Mouse (Mus musculus) urinary bladder, postnatal 10 days (tissue): ENCODE data around the gene Pcdh9.

Experiments
- DNase-seq: peaks from one replicate; pipeline ENCODE4 v3.0.0; 2022; ENCODE audit warnings: low spot score

Gene Pcdh9

GRCm38 (mm10) chr14:93786234-93786633, 104.2 kb downstream of the Pcdh9 start:
- no peak for DNase-seq

DNA sequence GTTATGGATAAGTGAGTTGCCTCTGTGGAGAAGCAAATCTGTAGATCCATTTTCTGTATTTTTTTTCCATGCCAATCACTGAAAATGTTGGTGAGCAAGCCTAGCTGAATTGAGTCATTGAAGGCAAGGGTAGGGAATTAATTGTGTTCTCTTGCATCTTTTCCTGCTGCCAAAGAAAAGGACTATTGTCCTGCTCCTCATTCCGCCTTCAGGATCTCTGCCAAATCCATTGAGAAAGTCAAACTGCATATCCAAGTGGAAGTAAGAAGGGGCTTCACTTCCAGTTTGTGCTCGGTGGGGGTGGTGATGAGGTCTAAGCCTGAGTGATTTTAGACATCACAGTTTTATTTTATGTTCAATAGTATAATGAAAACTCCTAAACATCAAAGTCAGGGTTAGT, 105.4 kb downstream of the Pcdh9 start:
- no peak for DNase-seq

DNA sequence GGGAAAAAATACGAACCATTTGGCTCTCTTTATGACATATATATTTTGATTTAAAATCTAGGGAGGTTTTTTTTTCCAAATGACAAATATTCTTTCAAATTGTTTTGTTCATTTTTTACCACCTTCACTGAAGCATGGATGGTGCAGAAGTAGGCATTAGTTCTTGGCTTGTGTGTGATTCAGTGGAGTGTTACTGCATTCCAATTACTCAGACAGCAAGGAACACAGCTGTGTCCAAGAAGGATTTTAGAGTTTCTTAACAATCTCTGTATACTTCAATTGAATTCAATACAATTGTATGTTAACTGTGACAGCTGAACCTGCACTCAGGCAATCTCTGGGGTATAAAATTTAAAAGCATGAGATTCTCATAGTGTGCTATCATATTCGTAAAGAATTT, 127.6 kb downstream of the Pcdh9 start:
- no peak for DNase-seq

- no peak for DNase-seq
These were observed 156.3 kb downstream of the Pcdh9 start for GRCm38 (mm10) chr14:93734077-93734673.

DNA sequence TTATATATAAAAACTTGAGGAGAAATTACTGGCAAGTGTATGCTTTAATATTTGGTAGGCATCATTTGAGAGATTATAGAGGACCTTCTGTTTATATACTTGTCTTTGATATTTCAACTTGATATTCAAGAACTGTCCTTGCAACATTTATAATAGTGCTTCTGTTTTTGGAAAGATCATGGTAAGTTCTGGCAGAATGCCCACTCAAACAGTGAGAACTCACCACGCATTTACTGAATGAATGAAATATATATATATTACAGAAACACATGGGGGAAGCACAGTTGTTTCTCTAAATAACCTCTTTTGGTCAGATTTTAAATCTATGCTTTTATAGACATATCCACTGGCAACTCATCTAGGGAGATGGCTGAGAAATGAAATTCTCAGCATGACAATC, 164.7 kb downstream of the Pcdh9 start:
- no peak for DNase-seq

DNA sequence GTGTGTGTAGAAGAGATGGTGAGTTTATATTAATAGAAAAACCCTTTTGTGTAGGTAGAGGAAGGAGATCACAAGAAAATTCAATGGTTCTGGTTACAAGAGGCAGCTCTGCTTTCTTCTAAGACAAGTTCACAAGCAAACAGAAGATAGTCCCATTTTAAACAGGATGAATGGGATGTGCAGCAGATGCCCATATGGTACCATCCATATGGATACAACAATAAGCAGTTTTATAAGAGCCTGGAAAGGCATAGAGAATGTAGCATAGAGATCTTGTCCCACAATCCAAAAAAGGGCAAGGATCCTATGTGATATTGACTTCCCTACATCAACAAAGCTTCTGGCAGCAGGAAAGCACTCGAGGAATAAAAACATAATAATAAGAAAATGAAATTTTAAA, 171.3 kb downstream of the Pcdh9 start:
- no peak for DNase-seq

DNA sequence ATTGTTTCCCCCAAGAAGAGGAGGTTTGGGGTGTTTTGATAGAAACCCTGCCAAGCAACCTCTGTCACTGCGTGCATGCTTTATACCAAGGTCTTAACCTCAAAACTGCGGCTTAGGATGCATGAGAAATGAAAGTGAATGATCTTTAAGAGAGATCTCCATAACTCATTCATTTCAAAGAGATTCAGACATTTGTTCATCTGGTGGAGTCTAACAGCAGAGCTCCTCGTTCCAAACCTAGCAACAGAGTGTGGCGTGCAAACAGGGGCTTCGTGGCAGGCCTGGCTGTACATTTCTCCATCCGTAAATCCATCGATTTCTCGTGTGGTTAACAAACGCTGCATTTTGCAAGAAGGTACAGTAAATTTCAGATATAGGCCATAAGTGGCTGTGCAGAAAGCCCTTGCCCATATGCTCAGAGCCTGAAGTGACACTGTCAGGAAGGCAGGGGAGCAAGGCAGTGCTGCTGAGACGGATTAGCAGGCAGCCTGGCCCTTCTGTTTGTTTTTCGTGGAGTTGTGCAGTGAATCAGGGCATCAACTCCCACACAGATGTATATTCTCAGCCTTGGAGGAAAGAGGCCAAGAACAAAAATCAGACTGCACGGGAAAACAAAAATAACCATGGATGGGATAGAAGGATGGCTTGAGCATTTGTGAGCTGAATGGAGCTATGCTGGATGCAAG, 177.1 kb downstream of the Pcdh9 start:
- no peak for DNase-seq

DNA sequence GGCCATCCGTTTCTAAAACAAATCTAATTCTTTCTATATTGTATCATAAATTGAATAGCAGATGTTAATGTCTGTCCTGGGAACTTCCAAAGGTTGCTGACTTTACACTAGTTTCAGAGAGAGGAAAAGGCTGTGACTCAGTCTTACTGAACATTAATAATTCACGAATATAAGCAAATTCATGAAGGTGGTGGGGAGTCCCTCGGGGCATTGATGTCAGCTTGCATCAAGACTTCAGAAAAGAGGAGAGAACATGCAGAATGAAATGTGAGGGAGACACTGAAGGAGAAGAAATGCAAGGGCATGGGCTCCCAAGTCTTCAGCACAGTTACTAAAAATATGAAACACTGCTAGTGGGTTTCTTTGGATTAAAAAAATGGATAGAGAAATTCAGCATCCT, 181.8 kb downstream of the Pcdh9 start:
- no peak for DNase-seq

DNA sequence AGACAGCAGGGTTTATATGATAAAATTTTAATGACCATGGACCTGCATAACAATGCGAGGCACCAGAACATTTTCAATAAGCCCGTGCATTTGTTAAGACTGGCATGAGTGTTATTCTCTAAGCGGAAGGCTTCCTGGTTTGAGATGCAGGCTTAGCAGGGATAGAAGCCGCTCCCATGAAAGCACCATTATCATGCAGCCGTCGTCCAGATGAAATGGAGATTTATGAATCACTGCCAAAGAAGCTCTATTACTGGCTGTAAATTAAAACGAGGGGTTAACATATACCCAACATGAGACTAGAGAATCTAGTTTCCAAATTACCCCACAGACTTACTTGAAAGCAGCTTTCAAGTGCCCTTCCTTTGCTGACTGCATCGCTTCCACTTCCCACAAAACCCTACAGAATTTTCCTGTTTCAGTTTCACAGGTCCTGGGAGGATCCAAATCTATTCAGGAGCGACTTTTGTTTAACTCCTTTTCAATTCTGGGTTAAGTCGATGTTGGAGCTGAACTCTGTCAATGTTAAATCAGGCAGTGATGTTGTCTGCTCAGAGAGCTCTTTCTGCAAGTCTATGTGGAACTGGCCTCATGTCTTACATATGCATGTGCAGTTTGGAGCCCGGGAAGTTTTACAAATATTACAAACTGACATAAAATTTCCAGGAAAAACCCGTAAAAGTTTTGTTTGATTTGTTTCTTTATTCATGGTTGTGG, 188.9 kb downstream of the Pcdh9 start:
- no peak for DNase-seq

DNA sequence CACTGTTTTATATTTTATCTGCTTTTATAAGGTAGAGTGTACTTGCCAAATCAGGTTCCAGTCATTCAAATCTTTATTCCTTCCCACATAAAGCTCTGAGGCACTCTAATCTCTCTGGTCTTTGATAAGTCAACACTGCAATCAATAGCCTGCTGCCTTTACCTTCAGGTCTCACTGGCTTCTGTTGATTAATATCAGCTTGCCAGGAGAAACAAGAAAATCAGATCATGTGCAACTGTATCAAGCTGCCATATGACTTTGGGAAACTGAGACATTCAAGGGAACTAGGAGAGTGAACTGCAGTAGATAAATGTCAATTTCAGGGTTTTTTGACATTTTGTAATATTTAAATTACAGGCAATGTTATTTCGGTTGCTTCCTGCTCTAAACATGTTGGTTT, 189.6 kb downstream of the Pcdh9 start:
- DNase-seq: no peak

- DNase-seq: no peak
These were observed 205.8 kb downstream of the Pcdh9 start for GRCm38 (mm10) chr14:93684641-93685040.

DNA sequence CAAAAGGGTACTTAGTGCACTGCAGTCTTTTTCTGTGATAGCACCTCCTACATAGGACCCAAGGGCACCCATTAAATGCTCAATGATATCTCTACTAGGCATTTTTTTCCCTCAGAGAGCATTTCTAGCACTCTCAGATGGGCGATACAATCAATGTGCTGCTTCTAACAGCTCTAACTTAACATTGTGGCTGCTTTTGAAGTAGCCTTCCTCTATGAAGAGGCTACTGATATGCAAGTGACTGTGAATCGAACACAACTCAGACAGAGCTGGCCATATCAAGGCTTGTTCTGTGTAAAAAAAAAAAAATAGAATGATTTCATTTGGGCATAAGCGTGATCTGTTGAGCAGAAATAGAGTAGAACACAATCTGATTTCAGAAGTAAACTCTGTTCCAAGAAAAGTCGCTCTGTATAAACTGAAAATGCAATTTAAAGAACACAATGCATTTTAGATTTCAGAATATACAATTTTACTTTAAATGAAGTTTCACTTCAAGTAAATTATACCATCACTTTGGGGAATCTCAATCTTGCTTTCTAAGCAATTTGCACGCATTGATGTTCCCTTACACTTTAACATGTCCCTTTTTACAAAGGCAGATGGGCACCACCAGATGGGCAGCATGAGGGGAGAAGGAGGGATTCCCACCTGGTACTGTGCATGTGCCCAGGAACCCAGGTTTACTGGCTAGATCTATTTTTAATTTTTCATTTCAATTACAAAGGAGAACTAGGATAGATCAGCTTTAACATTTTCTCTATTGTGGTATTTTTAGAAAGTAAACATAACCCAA, 215.0 kb downstream of the Pcdh9 start:
- DNase-seq: no peak

DNA sequence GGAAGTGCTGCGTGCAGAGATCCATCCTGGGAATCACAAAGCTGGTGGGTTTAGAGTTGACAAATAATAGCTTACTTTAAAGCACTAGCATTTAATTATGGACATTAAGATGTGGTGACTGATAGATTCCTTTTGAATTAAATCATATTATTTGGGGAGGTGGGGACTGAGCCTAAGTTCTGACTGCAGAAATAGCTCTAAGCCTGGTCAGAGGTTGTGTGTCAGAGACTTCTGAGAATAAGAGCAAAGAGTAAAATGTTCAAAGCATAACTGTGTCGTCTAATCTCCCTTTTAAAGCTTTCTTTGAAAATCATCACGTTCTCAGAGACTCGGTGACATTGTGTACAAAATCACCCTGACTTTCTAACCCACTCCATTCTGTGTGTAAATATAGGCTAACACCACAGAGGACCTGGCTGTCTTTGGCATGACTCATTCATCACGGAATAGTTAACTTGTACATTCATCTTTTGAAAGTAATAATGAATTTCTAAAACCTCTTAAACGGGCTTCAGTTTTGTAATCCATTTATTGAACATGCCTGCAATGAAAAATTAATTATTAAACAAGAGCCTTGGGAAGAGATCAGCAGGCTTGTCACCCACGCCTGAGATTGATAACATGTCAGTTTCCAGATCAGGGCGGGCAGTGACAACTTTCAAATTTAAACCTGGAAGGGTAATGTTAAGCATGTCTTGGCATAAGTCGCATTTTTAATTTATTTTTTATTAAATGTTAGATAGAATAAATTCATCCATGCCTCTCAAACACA, 236.3 kb downstream of the Pcdh9 start:
- DNase-seq: no peak

DNA sequence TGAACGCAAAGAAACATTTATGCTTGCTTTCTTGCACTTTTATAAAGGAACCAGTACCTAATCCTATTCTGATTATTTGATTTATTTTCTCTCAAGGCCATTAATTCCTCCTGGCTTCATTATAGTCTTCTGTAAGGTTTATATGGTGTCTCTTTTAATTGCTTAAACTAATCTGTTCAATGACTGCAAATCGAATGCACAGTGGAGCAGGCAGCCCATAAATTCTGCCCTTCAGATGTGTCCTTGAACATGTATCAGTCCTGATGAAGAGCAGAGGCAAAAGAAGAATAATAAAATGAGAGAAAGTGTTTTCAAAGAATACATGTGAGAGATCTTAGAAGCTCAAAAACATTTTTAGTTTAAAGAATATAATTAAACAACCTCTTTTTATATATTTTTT, 263.2 kb downstream of the Pcdh9 start:
- no peak for DNase-seq

- DNase-seq: no peak
These were observed 266.3 kb downstream of the Pcdh9 start for GRCm38 (mm10) chr14:93624144-93624543.

DNA sequence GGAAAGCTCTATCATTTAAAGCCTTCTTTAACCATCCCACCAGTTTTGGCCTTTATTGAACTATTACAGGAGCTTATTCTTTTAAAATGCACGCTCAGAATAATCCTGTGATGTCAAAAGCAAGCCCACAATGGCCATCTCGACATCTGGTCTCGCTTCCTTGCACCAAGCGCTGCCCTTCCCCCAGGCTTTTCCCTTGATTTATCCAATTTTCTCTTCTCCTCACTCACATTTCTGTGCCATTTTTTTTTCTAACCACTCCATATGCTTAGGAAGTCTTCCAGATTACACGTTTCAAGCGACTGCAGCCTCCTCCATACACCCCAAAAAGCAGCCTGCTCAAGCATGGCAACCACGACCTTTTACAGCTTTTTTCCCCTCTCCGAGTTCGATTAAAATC, 269.3 kb downstream of the Pcdh9 start:
- DNase-seq: no peak

DNA sequence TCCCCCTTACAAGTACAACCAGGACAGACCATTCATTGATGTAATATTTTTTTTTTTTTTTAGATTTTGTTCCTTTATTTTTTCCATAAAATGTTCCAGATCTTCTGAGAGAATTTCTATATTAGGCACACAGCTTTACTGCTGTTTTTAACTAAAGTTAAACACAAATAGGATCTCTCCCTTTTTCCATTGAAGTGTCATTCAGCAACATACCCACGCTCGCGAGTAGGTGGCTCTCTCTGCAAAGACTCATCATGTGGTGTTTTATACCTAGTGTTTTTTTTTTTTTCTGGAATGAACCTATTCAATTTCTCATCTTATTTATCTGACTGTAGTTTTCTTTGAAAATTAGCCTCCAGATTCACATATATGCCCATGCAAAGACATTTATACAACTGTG, 282.9 kb downstream of the Pcdh9 start:
- DNase-seq: no peak

- DNase-seq: no peak
These were observed 290.5 kb downstream of the Pcdh9 start for GRCm38 (mm10) chr14:93599997-93600396.

GRCm38 (mm10) chr14:93585432-93586024, 305.0 kb downstream of the Pcdh9 start:
- DNase-seq: no peak

GRCm38 (mm10) chr14:93564361-93564760, 326.1 kb downstream of the Pcdh9 start:
- no peak for DNase-seq

GRCm38 (mm10) chr14:93561577-93561976, 328.9 kb downstream of the Pcdh9 start:
- DNase-seq: no peak

DNA sequence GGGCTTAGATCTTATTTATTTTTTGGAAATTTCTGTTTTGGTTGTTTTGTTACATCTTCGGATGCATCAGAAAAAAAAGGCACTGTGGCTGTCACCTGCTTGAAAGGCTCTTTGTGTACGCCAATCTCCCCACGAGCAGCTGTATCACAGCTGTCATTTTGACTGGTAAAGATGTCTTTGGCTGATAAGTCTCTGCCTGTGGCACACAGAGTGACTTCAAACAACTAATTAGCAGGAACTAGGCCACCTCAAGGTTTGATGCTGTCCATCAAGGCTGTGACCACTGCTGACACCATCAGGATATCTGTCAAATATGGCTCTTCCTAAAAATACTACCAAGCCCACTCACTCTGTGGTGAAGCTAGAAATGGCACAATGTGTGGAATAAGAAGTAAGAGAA, 336.7 kb downstream of the Pcdh9 start:
- DNase-seq: no peak
